Mouse (Mus musculus) G1E (cell line): Measurements from ENCODE around the gene F10. TPM values are rescaled to one million over a fixed set of nuclear protein-coding genes. Genes with fewer than 3 reads are reported as not detected.

ENCODE experiments used
- ATAC-seq: 2 replicates; pipeline ENCODE4 v1.8.0; 2016; ENCODE audit warnings: mild to moderate bottlenecking; ENCODE audit not compliant: insufficient number of reproducible peaks, poor library complexity, low FRiP score, severe bottlenecking; ENCODE audit errors: extremely low read depth
- DNase-seq: peaks from one replicate; pipeline ENCODE4 v3.0.0; 2012; ENCODE audit warnings: low spot score
- H3K27me3 ChIP-seq: 2 replicates; pipeline ENCODE4 v1.6.1; 2012; ENCODE audit warnings: mild to moderate bottlenecking, low read length, inconsistent platforms; ENCODE audit not compliant: insufficient read depth
- H3K36me3 ChIP-seq: replicated peaks from 2 replicates; pipeline ENCODE3; 2012; ENCODE audit warnings: mild to moderate bottlenecking, inconsistent platforms
- H3K4me1 ChIP-seq: 2 replicates; pipeline ENCODE4 v1.6.1; 2012; ENCODE audit warnings: low read depth, low read length, inconsistent platforms, mixed read lengths; ENCODE audit not compliant: insufficient read depth
- H3K4me3 ChIP-seq: 2 replicates; pipeline ENCODE4 v1.5.1; 2012; ENCODE audit warnings: low read depth, mild to moderate bottlenecking, inconsistent platforms, low read length, moderate library complexity, mixed read lengths
- H3K9me3 ChIP-seq: replicated peaks from 2 replicates; pipeline ENCODE4 v1.6.1; 2012; ENCODE audit warnings: inconsistent platforms
- CTCF ChIP-seq: IDR thresholded peaks from 2 replicates; pipeline ENCODE4 v1.5.1; 2012; ENCODE audit warnings: low read depth, low read length, inconsistent platforms, mixed read lengths
- GATA1 ChIP-seq: IDR thresholded peaks from 2 replicates; pipeline ENCODE4 v1.6.1; 2012; ENCODE audit warnings: borderline replicate concordance, low read length, inconsistent platforms, mixed read lengths
- GATA2 ChIP-seq: IDR thresholded peaks from 2 replicates; pipeline ENCODE4 v1.6.1; 2012; ENCODE audit warnings: low read depth, low read length, inconsistent platforms, borderline replicate concordance
- POLR2AphosphoS5 ChIP-seq: IDR thresholded peaks from 2 replicates; pipeline ENCODE4 v1.6.1; 2012; ENCODE audit warnings: low read depth, low read length, inconsistent platforms; ENCODE audit not compliant: insufficient replicate concordance
- TAL1 ChIP-seq: conservative IDR thresholded peaks from 2 replicates; pipeline ENCODE4 v1.6.1; 2012; ENCODE audit warnings: low read depth, low read length, inconsistent platforms, mixed read lengths
- polyA plus RNA-seq: library from polyadenylated mRNA; stranded (reverse); fragments of >175 nt; gene quantifications from 2 replicates; pipeline ENCODE4 v1.2.3, GENCODE M21; 2012
- total RNA-seq, 2 experiments: library from RNA; stranded (forward) in 1 of 2; stranded (reverse) in 1 of 2; fragments of 200-1000 nt in 1 of 2; fragments of >200 nt in 1 of 2; fragmentation: Nextera tagmentation in 1 of 2; gene quantifications; 2 replicates each; pipeline ENCODE4 v1.2.3; 2014 to 2017

F10 gene
- total RNA-seq (2014; fragmentation: Nextera tagmentation) (not detected in 2 replicates), total RNA-seq (2017) (0.33 TPM in 1 of 2 replicates, not detected in the other), polyA plus RNA-seq (not detected in 2 replicates)

DNA sequence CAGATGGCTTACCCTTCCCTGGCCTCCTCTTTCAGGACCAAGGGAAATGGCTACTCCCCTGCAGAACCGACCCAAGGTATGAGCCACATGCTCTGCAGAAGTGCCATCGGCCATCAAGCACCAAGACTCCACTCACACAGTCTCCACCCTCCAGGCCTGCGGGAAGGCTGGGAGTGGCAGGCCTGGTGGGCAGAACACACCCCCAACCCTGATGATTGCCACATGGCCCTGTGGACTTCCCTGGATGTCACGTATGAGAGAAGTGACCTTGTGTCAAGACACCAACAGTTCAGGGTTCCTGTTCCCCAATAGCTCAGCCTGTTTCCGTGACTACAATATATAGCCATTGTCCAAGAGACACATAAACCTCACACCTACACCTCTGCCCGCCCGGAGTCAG is at the start of gene F10:
Gene F10, plus strand, starts transcription at position 294 of the 400 bp plus-strand sequence.
- no peaks in the 10 kb centered on the region for H3K36me3 ChIP-seq
- no peak for TF ChIP-seq POLR2AphosphoS5
- no peak for DNase-seq
- 0 out of 2 replicates have a peak, but pooled peaks cover 3% of the 10 kb centered on the region for H3K4me1 ChIP-seq
- no peak for ATAC-seq
- H3K4me3 ChIP-seq: no peak within 1 kb of the TSS
- H3K9me3 ChIP-seq: no peaks in the 10 kb centered on the region
- peaks cover 35% of the 10 kb centered on the region for H3K27me3 ChIP-seq

DNA sequence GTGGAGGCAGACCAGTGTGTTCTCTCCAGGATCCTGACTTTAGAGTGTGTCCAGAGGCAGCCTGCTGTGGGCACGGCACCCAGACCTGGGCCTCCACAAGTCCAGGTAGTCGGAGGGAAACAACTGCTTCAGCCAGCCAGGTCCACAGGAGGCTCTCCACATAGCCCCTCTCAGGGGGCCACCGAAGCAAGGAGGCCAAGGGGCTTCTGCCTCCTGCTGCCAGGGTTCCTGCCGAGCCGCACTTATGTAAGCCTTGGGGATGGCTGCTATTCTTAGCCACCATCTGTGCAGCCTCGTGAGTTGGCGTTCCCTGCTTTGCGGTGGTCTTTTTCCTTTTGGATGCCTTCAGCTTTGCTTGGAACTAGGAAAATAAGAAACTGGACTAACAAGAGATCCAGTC is 49.5 kb upstream of the F10 start:
- DNase-seq: no peak
- Histone ChIP-seq H3K9me3 (no peaks in the 10 kb centered on the region), H3K4me3 (no peak overlapping the region), H3K4me1 (no peaks in the 10 kb centered on the region), H3K36me3 (no peaks in the 10 kb centered on the region), H3K27me3 (peaks cover 16% of the 10 kb centered on the region)
- TF ChIP-seq GATA1: no peak
- TF ChIP-seq POLR2AphosphoS5: no peak
- no peak for TF ChIP-seq CTCF
- no peak for TF ChIP-seq TAL1
- TF ChIP-seq GATA2: no peak
- ATAC-seq: no peak

DNA sequence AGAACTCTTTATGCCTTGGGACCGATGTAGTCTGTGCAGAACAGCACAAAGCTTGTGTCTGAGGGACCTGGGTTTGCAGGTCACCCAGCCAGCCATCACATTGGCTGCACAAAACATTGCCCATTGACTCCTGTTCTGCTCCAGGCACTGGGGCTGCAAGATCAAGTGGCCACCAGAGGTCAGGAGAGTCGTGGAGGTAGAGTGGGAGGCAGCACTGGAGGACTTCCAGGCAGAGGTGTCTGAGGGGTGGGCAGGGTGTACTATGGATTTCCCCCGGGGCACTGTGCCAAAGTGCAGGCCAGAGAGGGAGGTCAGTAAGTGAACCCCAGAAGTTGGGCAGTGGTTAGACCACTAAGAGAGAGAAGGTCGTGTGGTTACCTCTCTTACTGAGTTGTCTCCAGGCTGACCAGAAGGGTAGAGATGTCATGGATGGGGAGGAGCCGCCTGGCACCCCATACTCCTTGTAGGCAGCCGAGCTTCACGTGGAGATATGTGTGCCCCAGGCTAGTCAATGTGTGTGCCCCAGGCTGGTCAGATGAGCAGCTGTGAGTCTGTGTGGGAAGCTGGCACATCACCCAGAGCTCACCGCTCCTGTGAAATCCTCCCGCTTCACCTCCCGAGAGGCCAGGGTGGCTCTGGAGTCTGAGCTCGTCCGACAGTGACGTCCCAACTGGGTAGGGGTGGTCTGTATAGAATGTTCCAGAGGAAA is 48.2 kb upstream of the F10 start:
- H3K36me3 ChIP-seq: no peaks in the 10 kb centered on the region
- no peak overlapping the region for H3K4me3 ChIP-seq
- TF ChIP-seq GATA1 (no peak), TAL1 (no peak), CTCF (no peak), GATA2 (no peak), POLR2AphosphoS5 (no peak)
- H3K4me1 ChIP-seq: no peaks in the 10 kb centered on the region
- DNase-seq (no peak), ATAC-seq (no peak)
- peaks cover 23% of the 10 kb centered on the region for H3K27me3 ChIP-seq
- no peaks in the 10 kb centered on the region for H3K9me3 ChIP-seq

DNA sequence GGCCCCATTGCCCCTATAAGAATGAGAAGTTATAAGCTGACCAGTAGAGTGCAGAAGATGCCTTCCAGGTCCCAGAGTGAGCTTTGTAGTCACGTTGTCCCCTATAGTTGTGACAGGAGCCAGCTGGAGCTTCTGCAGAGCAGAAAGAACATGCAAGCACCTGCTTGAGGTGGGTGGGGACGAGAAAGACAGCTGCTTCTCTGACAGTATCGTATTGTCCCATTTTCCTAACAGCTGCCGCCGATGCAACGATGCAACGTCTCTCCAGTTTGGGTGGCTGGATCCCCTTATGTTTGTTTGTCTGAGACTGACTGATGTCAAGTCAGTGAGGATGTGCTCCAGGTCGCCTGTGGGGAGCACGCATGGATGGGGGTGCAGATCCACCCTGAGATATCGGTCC is 45.7 kb upstream of the F10 start:
- H3K4me3 ChIP-seq: no peak overlapping the region
- DNase-seq (no peak), ATAC-seq (no peak)
- peaks cover 19% of the 10 kb centered on the region for H3K27me3 ChIP-seq
- H3K36me3 ChIP-seq: no peaks in the 10 kb centered on the region
- no peak for TF ChIP-seq CTCF
- no peaks in the 10 kb centered on the region for H3K9me3 ChIP-seq
- H3K4me1 ChIP-seq: no peaks in the 10 kb centered on the region

DNA sequence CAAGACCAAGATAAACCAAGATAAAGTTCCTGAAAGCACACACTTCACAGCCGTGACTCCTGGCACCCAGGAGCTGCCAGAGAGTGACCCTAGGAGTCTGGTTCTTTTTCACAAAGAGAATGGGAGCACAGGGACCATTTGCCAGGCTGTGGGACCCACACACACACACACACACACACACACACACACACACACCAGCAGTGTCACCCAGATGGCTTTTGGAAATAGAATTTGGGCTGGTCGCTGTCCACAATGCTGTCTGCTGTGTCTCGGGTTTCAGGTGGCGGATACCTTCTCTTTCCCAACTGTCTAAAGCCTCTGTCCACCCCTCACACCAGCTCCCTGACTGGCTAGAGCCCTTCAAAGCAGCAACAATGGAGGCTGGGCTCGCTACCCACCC is 42.6 kb upstream of the F10 start:
- peaks cover 23% of the 10 kb centered on the region for H3K27me3 ChIP-seq
- H3K4me1 ChIP-seq: no peaks in the 10 kb centered on the region
- H3K9me3 ChIP-seq: no peaks in the 10 kb centered on the region
- TF ChIP-seq TAL1: no peak
- TF ChIP-seq CTCF: no peak
- TF ChIP-seq POLR2AphosphoS5: no peak
- TF ChIP-seq GATA1: no peak
- no peak for TF ChIP-seq GATA2
- DNase-seq (no peak), ATAC-seq (no peak)
- no peaks in the 10 kb centered on the region for H3K36me3 ChIP-seq
- H3K4me3 ChIP-seq: no peak overlapping the region

DNA sequence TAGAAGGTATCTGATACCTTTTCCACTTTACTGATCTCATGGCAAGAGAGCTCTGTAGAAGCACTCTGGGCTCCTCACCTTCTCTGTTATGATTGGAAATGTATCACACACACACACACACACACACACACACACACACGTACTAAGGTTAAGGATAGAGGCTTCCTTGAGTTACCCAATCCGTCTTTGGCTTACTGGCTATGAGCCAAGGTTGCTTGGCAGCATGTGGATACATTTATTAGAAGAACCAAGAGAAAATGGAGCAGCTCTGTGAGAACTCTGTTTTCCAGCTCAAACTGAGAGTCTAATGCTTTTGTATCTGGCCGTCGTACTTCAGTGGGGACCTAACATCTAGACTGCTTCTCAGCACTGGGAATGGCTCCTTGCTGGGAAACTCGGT is 41.6 kb upstream of the F10 start:
- no peaks in the 10 kb centered on the region for H3K4me1 ChIP-seq
- H3K36me3 ChIP-seq: no peaks in the 10 kb centered on the region
- H3K4me3 ChIP-seq: no peak overlapping the region
- DNase-seq: no peak
- TF ChIP-seq POLR2AphosphoS5 (no peak), GATA1 (no peak), CTCF (no peak), TAL1 (no peak), GATA2 (no peak)
- no peaks in the 10 kb centered on the region for H3K9me3 ChIP-seq
- peaks cover 26% of the 10 kb centered on the region for H3K27me3 ChIP-seq
- no peak for ATAC-seq

DNA sequence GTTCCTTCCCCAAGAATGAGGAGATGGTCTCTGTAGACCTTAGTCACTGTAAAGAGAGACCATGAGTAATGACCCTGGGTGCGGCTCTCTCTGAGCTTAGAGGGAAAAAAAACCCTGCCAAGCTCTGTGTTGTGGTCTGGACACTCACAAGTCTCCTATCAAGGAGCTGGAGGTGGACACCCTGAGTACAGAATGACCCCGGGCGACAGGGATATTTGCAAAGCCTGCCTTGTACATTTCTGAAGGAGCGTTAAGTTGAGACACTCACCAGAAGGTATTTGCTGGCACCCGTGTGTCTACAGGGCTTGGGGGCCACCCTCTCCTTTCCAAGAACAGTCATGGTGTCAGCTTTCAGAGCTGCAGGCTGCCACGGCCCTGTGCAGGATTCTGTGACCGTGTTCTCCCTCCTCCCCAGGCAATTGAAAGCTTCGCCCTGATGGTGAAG is 40.3 kb upstream of the F10 start:
- Histone ChIP-seq H3K36me3 (no peaks in the 10 kb centered on the region), H3K4me1 (no peaks in the 10 kb centered on the region), H3K9me3 (no peaks in the 10 kb centered on the region), H3K4me3 (no peak overlapping the region), H3K27me3 (peaks cover 32% of the 10 kb centered on the region)
- TF ChIP-seq GATA2 (no peak), POLR2AphosphoS5 (no peak), CTCF (no peak), GATA1 (no peak), TAL1 (no peak)
- no peak for ATAC-seq
- DNase-seq: no peak
